Mouse (Mus musculus): Measurements from ENCODE around the gene Col4a4.
A peak's percentile ranks its signal among the peaks of the same experiment; 100 is the strongest.

The Col4a4 gene

DNA sequence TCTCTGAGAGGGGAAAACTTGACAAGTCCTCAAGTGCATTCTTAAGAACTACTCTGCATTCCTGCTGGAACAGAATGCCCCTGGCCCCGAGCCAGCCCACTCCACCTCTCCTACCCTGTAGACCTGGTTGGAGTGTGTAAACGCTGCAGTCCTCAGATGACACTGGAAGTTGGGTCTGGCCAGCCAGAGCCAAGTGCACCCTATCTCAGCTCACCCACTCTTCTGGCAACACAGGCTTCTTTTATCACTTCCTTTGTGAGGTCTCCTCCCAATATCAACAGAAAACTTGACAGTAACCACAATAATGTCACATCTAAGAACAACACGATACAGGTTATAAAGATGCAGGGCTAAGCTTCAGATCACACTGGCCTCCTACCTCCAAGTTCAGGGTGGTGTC, 8.7 kb downstream of the Col4a4 start:
- DNase-seq, result peak; percentile 21 to 31

GRCm38 (mm10) chr1:82577339-82577738, 9.3 kb downstream of the Col4a4 start:
- DNase-seq, result no peak

DNA sequence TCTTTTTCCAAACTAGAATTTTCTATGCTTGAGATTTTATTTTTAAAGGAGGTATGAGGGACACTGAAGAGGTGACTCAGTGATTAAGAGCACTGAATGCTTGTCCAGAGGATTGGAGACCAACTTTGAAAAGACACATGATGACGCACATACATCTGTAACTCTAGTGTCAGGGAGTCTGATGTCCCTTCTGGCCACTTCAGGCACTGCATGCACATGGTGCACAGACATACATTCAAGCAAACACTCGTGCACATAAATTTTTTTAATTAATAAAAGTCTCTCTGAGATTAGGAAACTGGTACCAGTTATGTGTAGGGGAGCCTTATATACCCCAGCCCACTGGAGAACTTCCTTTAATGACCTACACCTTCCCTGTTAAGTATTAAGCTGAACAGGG, 10.5 kb downstream of the Col4a4 start:
- DNase-seq, result no peak

GRCm38 (mm10) chr1:82575681-82576080, 11.0 kb downstream of the Col4a4 start:
- DNase-seq, result no peak

DNA sequence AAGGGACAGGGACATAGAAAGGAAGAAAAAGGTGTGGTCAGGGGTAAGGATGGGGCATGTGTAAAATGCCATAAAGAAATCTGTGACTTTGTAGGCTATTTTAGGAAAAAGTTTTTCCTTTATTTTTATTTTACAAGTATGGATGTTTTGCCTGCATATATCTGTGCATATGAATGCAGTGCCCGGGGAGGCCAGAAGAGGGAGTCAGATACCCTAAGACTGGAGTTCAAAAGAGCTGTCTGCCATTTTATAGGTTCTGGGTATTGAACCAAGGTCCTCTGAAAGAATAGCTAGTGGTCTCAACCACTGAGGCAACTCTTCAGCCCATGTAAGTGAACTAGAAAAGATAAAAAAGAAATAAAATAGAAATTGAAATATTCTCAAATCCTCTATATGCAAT, 14.9 kb downstream of the Col4a4 start:
- peak; percentile 39 to 47 for DNase-seq

GRCm38 (mm10) chr1:82569405-82569804, 17.2 kb downstream of the Col4a4 start:
- no peak for DNase-seq

DNA sequence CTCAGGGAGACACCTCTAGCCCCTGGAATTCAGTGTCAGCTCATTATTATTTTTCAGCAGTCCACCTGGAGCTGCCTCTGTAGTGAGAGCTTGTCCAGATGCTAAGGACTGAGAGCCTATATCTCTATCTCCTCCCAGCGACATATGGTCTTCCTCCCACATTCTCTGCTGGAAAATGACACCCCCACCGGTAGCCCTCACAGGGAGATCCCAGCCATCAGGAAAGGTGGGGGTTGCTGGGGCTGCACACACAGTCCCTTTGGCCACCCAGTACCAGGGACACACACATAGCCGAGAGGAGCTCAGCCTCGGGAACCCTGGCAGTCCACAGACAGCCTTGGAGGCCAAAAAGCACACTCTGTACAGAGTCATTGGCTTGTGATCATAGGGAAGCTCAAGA, 26.4 kb downstream of the Col4a4 start:
- no peak for DNase-seq

GRCm38 (mm10) chr1:82554889-82555288, 31.8 kb downstream of the Col4a4 start:
- no peak for DNase-seq

DNA sequence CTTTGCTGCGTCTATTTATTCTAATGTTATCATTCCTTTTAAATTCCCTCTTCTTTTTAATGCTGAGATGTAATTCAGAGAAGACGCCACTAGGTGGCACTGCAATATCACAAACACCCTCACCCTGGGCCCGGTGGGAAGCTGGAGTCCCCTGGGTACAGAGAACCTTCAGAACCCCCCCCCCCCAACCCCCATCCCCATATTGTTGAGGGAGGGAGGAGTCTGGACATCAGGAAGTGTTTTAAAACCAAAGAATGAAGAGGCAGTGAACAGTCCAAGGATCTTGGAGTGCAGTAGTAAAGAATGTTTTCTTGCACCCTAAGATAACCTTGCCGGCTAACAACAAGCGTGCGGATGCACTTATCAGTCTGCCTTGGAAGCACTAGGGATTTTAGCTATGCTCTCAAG, 32.2 kb downstream of the Col4a4 start:
- peak; percentile 51 to 52 for DNase-seq

GRCm38 (mm10) chr1:82545199-82545960, 41.3 kb downstream of the Col4a4 start:
- peak in 1 of 2 experiments; percentile 8 for DNase-seq

- DNase-seq, result no peak
These were observed 42.0 kb downstream of the Col4a4 start for GRCm38 (mm10) chr1:82544419-82545185.

DNA sequence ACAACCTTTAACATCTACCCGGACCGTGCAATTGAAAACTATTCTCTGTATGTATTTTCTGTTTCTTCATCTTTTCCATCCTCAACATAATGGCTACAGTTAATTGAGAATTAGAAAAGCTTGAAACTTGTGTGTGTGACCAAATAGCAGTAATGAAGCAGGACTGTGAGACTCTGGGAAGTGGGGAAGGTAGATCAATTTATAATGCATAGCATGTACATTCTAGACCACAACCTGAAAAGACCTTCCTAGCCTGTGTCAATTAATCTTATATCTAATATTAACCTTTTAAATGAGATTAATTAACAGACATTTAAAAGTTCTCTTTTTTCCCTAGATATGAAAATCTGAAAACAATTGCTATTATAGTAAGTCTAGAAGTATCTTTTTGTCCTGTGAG, 42.7 kb downstream of the Col4a4 start:
- no peak for DNase-seq

GRCm38 (mm10) chr1:82540056-82540455, 46.6 kb downstream of the Col4a4 start:
- no peak for DNase-seq

DNA sequence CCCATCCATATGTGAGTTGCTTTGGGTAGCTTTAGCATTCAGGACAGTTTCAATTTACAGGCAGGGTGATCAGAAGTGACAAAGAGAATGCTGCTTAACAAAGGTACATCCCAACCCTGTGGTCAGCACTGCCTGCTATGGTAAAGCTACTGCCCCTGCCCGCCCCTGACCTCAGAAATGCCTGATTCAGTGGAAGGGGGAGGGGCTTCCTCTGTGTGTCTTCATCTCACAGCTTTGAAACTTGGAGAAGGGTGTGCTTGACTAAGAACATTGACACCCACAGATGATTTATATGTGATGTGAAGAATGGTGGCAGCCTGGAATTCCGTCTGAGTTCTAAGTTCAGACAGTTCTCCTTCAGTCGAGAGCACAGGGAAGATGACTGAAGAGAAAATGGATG, 48.8 kb downstream of the Col4a4 start:
- no peak for DNase-seq

- DNase-seq, result no peak
These were observed 50.0 kb downstream of the Col4a4 start for GRCm38 (mm10) chr1:82536515-82537174.

- DNase-seq, result no peak
These were observed 58.7 kb downstream of the Col4a4 start for GRCm38 (mm10) chr1:82527931-82528330.

DNA sequence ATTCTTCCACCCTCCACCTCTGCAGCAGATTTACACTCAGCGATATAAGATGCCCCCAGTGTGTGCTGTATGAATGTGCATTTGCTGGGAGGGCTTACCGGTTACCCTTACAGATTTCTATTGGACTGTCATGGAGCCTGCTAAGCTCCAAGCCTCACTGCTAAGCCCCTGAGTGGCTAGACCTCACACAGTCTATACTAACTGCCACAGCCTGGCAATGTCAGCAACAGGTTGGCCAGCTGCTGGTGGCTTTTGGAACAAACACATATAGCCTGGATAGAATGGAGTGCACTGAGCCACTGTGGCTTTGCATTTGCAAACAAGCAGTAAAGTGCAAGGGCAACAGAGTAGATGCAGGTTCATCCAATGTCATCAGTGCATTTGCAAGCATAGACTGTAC, 94.7 kb downstream of the Col4a4 start:
- no peak for DNase-seq

DNA sequence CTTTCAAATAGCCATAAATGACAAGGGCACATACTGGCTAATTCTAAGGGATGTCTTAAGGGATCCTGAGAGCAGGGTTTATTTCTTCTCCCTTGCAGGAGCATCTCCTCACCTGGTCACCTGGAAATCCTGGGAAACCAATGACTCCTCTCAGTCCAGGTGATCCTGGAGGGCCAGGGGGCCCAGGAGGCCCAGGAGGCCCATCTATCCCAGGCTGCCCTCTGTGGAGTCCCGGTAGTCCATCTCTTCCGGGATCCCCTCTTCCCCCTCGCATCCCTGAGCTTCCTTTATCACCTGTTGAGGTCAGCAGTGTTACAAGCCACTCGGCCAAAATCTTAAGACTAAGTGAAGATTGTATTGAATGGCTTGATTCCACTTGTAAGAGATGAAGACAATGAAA, 100.3 kb downstream of the Col4a4 start:
- no peak for DNase-seq

- no peak for DNase-seq
These were observed 104.3 kb downstream of the Col4a4 start for GRCm38 (mm10) chr1:82482371-82482770.

GRCm38 (mm10) chr1:82479696-82480487, 106.8 kb downstream of the Col4a4 start:
- DNase-seq, result peak; percentile 65 to 66

GRCm38 (mm10) chr1:82476746-82477145, 109.9 kb downstream of the Col4a4 start:
- no peak for DNase-seq

DNA sequence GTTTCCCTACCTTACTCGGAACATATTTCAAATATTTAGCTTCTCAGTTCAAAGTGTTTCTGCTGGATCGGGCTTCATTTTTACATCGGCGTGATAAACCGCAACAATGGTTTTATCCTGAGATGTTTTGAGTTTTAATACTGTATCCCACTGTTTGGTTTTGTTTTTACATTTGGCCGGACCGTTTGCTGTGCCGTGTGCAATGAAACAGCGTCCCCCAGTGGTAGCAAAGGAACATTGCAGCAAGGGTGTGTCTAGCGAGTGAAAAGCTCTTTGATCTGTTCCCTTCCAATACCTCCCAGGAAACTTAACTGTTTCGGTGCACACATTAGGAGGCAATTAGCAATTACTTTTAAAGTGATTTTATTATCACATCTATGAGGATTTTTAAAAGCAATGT, 110.4 kb downstream of the Col4a4 start:
- peak; percentile 39 to 64 for DNase-seq

GRCm38 (mm10) chr1:82475821-82476220, 110.8 kb downstream of the Col4a4 start:
- DNase-seq, result no peak

All from cerebellum, postnatal 10 days (tissue).